Mouse (Mus musculus) testis, postnatal 14 days (tissue): ENCODE data around the gene Gpm6b.

Experiments used
- DNase-seq: peaks from one replicate; pipeline ENCODE4 v3.0.0; 2021; ENCODE audit warnings: low spot score

Gene Gpm6b

DNA sequence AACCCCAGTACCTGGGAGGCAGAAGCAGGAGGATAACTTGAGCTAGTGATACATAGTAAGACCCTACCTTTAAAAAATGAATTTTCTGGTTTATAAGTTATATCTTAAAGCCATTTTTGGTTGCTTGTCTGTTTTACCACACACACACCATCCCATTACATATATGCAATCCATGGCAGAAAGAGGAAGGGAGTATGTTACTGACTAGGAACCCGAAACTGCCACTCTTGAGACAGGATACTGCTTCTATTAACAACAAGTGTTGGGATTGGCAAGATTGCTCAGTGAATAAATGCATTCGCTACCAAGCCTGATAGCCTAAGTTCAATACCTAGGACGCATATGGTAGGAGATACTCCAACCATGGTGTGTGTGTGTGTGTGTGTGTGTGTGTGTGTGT lies 117.6 kb downstream of the Gpm6b start:
- no peak for DNase-seq

DNA sequence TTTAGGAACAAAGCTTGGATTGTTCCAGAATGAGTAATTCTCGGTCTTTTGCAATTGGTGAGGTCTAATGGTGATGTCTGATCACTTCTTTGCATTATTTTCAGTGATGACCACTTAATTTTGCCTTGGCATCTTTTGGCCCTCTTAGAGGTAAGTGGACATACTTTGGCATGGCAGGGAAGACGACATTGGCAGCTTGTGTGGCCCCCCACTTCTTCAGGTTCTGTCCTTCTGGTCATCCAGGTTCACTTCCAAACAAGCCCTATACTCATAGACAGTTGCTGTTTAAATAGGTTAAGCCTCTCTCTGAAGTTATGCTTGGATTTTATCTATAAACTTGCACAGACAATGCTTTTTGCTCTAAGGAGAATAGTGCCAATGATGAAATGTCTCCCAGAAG lies 120.2 kb downstream of the Gpm6b start:
- DNase-seq, result no peak

- DNase-seq, result no peak
Measured at GRCm38 (mm10) chrX:166359927-166360440, 121.3 kb downstream of the Gpm6b start.

DNA sequence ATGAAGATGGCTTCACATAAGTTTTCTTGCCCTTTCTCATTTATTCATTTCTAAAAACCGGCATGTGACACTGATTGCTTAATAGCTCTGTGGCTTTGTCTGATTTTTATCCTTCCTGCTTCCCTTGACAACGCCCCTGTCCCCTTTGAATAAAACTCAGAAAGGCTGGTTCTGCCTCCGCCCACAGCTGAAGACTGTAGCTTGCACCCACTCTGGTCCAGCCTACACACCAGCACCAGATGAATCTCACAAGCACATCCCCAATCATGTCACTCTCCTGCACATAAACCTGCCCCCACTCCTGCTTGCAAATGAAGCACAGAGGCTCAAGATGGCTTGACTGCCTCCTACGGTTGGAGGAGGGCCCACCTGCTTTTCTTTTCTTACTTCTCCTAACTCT lies 121.7 kb downstream of the Gpm6b start:
- no peak for DNase-seq

GRCm38 (mm10) chrX:166365458-166366213 lies 126.9 kb downstream of the Gpm6b start:
- DNase-seq, result no peak

- no peak for DNase-seq
Measured at GRCm38 (mm10) chrX:166376681-166377328, 138.1 kb downstream of the Gpm6b start.

DNA sequence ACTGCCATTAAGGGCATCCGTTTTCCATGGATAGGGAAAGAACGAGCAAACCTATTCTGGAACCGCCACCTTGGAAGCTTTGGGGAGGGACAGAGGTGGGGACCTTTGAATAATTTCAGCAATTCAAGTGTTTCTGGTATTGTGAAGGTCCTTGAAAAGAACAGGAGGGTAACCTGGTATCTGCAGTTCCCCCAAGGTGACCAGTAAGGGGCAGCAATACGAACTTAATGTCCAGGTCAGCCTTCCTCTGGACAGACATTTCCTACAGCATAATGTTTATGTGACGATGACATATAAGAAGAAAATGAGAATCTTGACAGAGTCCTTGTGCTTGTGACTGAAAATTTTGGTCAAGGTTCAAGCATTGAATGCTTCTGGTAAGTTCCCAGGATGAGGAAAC lies 139.9 kb downstream of the Gpm6b start:
- no peak for DNase-seq

DNA sequence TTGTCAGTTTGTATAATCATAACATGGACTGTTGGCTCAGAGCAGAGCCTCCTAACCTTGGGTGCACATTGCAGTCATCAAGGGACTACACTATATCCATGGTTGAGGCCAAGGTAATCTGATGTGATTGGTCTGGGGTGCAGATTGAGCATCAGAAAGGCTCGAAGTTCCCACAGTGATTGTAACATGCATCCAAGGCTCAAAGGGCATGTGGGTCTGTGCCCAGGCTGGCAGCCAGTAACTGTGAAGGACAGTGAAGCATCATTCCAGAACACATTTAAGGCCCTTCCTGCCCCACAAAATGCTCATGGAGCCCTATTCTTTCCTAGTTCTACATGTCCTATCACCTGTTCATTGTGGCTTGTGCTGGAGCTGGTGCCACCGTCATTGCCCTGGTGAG lies 144.9 kb downstream of the Gpm6b start:
- no peak for DNase-seq

- peak; percentile 19 for DNase-seq
Measured at GRCm38 (mm10) chrX:166384935-166385334, 146.2 kb downstream of the Gpm6b start.

DNA sequence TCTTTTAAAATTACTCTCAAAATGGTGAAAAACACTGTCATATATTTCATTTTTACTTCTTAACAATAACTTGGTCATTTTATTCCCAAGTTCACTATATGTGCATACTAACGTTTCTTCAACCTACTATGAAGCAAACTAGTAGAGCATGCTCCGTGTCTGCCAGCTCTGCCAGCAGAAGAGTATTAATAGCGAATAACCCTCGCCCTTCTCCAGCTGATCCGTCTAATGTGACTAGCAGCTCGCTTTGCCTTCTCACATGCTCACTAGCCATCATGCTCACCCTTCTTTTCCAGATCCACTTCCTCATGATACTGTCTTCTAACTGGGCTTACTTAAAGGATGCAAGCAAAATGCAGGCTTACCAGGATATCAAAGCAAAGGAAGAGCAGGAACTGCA lies 147.9 kb downstream of the Gpm6b start:
- DNase-seq, result no peak

DNA sequence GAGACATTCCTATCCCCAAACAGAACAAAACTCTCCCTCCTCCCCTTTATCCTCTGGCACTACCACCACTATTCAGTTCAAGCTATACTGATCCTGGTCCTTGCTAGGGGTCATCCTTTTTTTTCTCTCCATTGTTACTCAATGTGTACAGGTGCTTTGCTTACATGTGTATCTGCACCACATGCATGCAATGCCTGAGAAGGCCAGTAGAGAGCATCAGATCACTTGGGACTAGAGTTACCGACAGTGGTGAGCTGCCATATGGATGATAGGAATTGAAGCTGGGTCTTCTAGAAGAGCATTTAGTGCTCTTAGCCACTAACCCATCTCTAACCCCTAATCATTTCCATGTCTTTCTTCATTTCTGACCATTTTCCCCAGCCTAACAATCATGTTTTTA lies 155.0 kb downstream of the Gpm6b start:
- no peak for DNase-seq

- no peak for DNase-seq
Measured at GRCm38 (mm10) chrX:166407865-166408264, 169.2 kb downstream of the Gpm6b start.

DNA sequence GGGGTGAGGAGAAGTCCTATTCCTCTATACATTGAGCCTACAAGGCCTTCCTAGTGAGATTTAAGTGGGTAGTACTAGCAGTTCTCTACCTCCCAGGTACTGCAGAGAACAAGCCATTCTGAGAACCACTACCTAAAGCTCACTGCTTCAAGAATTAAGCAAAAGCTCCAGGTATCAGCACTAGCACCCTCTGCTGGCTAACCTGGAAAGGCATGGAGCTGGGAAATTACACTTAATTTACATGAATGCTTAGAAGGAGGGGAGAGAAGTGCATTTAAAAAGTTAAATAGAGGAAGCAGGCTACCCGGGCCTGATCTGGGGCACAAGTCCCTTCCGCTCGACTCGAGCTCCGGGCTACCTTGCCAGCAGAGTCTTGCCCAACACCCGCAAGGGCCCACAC lies 177.5 kb downstream of the Gpm6b start:
- no peak for DNase-seq

DNA sequence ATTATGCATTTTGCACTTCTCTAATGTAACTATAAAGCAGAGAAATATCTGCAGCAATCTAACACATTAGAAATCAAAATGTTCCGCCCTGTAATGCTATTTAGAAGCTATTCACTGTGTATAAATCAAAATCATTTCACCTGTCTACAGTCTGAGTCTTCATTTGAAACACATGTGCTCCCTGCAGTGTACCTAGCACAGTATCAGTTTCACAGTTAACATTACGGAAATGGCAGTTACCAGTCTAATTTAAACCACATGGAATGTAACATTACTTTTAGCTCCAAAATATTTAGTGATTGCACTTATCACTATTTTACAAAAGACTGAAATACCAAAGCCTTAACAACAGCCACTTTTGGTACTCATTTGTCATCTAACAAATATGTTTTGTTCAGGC lies 196.1 kb downstream of the Gpm6b start:
- DNase-seq, result no peak
